10 mouse cellular contexts compared by ENCODE assay signal in genomic region chr5:21212933-21213332, GRCm38 (mm10).
"Had no signal": no experiment of that assay in that cellular context is flagged by ENCODE, and none has a peak within 500 bp of the region (broad histone marks: within the 10 kb centered on the region; RNA-seq: fewer than 3 reads in every experiment).

No protein-coding gene starts in this region.

- DNase-seq: kidney, adult 2 months; kidney, postnatal 14 days; layer of hippocampus, postnatal 36 days; liver; liver, embryonic 13.5 days; liver, postnatal 0 days; retina, postnatal 1 day; right cerebral cortex, postnatal 14 days; thymus, postnatal 4 days had no signal

- ATAC-seq: liver, postnatal 0 days; midbrain, embryonic 13.5 days had no signal
